Mouse (Mus musculus) induced T-regulatory cell, adult 2 months (primary cell): ENCODE measurements at regions not wholly inside any gene's neighbourhood (a gene's known extent, or its start where the extent isn't known, plus 50 kb on each side); places are given as distances from the start of the nearest gene placed in this dataset.

ENCODE experiments used
- DNase-seq: peaks from one replicate; pipeline ENCODE4 v3.0.0-alpha.2; 2012; ENCODE audit warnings: low read depth

- DNase-seq: no peak
Observed at GRCm38 (mm10) chr12:59834809-59835208, 615.3 kb upstream of the Fbxo33 start.

GRCm38 (mm10) chr12:59822918-59823317, 603.4 kb upstream of the Fbxo33 start:
- DNase-seq: no peak

- DNase-seq: no peak
Observed at GRCm38 (mm10) chr12:59822435-59822834, 602.9 kb upstream of the Fbxo33 start.

- no peak for DNase-seq
Observed at GRCm38 (mm10) chr12:59821698-59822097, 602.2 kb upstream of the Fbxo33 start.

- DNase-seq: no peak
Observed at GRCm38 (mm10) chr12:59815965-59816364, 596.4 kb upstream of the Fbxo33 start.

- no peak for DNase-seq
Observed at GRCm38 (mm10) chr12:59814356-59814755, 594.8 kb upstream of the Fbxo33 start.

- DNase-seq: no peak
Observed at GRCm38 (mm10) chr12:59809224-59809623, 589.7 kb upstream of the Fbxo33 start.

- DNase-seq: no peak
Observed at GRCm38 (mm10) chr12:59798051-59798450, 578.5 kb upstream of the Fbxo33 start.

GRCm38 (mm10) chr12:59791473-59791872, 571.9 kb upstream of the Fbxo33 start:
- DNase-seq: no peak

GRCm38 (mm10) chr12:59786831-59787230, 567.3 kb upstream of the Fbxo33 start:
- no peak for DNase-seq

- no peak for DNase-seq
Observed at GRCm38 (mm10) chr12:59770980-59771379, 551.5 kb upstream of the Fbxo33 start.

- no peak for DNase-seq
Observed at GRCm38 (mm10) chr12:59762260-59762659, 542.7 kb upstream of the Fbxo33 start.

GRCm38 (mm10) chr12:59744768-59745167, 525.2 kb upstream of the Fbxo33 start:
- DNase-seq: no peak

- DNase-seq: no peak
Observed at GRCm38 (mm10) chr12:59743211-59743610, 523.7 kb upstream of the Fbxo33 start.

- DNase-seq: no peak
Observed at GRCm38 (mm10) chr12:59724951-59725350, 505.4 kb upstream of the Fbxo33 start.

GRCm38 (mm10) chr12:59722471-59723182, 503.1 kb upstream of the Fbxo33 start:
- no peak for DNase-seq

GRCm38 (mm10) chr12:59713216-59713615, 493.7 kb upstream of the Fbxo33 start:
- no peak for DNase-seq

GRCm38 (mm10) chr12:59683235-59683634, 463.7 kb upstream of the Fbxo33 start:
- DNase-seq: no peak

GRCm38 (mm10) chr12:59663161-59663560, 443.6 kb upstream of the Fbxo33 start:
- DNase-seq: no peak

GRCm38 (mm10) chr12:59630678-59631077, 411.2 kb upstream of the Fbxo33 start:
- no peak for DNase-seq

GRCm38 (mm10) chr12:59623147-59623546, 403.6 kb upstream of the Fbxo33 start:
- DNase-seq: no peak

- no peak for DNase-seq
Observed at GRCm38 (mm10) chr12:59621132-59621531, 401.6 kb upstream of the Fbxo33 start.

GRCm38 (mm10) chr12:59620340-59620739, 400.8 kb upstream of the Fbxo33 start:
- no peak for DNase-seq

- no peak for DNase-seq
Observed at GRCm38 (mm10) chr12:59616075-59616474, 396.6 kb upstream of the Fbxo33 start.
